Mouse (Mus musculus): ENCODE data around the gene Pde1a.

DNA sequence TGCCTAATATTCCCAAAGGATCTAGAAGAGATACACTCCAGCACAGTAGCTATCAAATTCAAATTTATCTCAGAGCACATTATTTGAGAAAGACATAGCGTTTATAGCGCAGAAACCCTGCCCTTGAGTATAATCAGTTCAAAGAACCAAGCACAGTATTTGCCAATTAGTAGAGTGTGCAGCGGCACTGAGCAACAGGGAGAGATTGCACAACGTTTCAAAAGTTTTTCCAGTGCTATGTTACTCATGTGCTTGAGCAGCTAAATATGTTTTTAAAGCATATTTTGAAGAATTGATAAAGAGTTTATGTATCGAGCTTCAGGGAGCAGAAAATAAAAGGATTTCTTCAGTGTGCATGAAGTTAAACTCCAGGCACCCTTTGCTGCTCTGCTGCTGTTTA, 91.3 kb downstream of the Pde1a start:
- no peak for TF ChIP-seq CTCF (IDR thresholded peaks at IDR 0.05; ENCODE audit: low read depth)
- TF ChIP-seq EP300 (optimal IDR thresholded peaks at IDR 0.05): no peak
